Mouse (Mus musculus) neural tube, embryonic 14.5 days (tissue): ENCODE data around the gene Fbxl12. TPM values are rescaled to one million over a fixed set of nuclear protein-coding genes. Genes with fewer than 3 reads are reported as not detected.

Experiments used
- ATAC-seq: fragments of 200-750 bp; cut with Nextera tagmentation; 2 replicates; pipeline ENCODE4 v1.8.0; 2017; ENCODE audit warnings: low read depth, mild to moderate bottlenecking, moderate TSS enrichment, moderate library complexity
- H3K27ac ChIP-seq: fragments of 300-500 bp; sonication (generic); 2 replicates; pipeline ENCODE4 v1.5.1; 2014; ENCODE audit warnings: low read depth, mild to moderate bottlenecking, control low read depth, low read length, moderate library complexity, mixed read lengths
- H3K27me3 ChIP-seq: fragments of 300-500 bp; sonication (generic); 2 replicates; pipeline ENCODE4 v1.6.1; 2014; ENCODE audit warnings: low read length; ENCODE audit not compliant: control insufficient read depth, insufficient read depth
- H3K36me3 ChIP-seq: fragments of 300-500 bp; sonication (generic); 2 replicates; pipeline ENCODE4 v1.6.1; 2014; ENCODE audit warnings: low read length, mixed read lengths; ENCODE audit not compliant: control insufficient read depth, insufficient read depth
- H3K4me1 ChIP-seq: fragments of 300-500 bp; sonication (generic); 2 replicates; pipeline ENCODE4 v1.6.1; 2014; ENCODE audit warnings: low read length; ENCODE audit not compliant: control insufficient read depth, insufficient read depth
- H3K4me2 ChIP-seq: fragments of 300-500 bp; sonication (generic); 2 replicates; pipeline ENCODE4 v1.6.1; 2014; ENCODE audit warnings: mild to moderate bottlenecking, low read depth, low read length, control low read depth
- H3K4me3 ChIP-seq: fragments of 300-500 bp; sonication (generic); 2 replicates; pipeline ENCODE4 v1.5.1; 2014; ENCODE audit warnings: low read depth, low read length, control low read depth, mixed read lengths
- H3K9ac ChIP-seq: fragments of 300-500 bp; sonication (generic); replicated peaks from 2 replicates; pipeline ENCODE4 v1.6.1; 2014; ENCODE audit warnings: low read depth, mild to moderate bottlenecking, control low read depth, low read length, mixed read lengths
- H3K9me3 ChIP-seq: fragments of 300-500 bp; sonication (generic); 2 replicates; pipeline ENCODE4 v1.6.1; 2016; ENCODE audit warnings: low read length; ENCODE audit not compliant: control insufficient read depth
- WGBS: fragments of 180-500 bp; shearing (Covaris S2); extraction: QIAGEN DNeasy Blood & Tissue Kit; methylation state at CpG from one replicate; pipeline ENCODE4 v1.1.7; 2014; 5-methylcytosine and 5-hydroxymethylcytosine counted together
- polyA plus RNA-seq: library from polyadenylated mRNA; unstranded; fragments of >200 nt; fragmentation: Nextera tagmentation; extraction: Ambion mirVana; gene quantifications from 2 replicates; pipeline ENCODE4 v1.2.1, GENCODE M21; 2014

The Fbxl12 gene
- polyA plus RNA-seq, 1 experiment from 2014 or later = 9.6 TPM

GRCm38 (mm10) chr9:20611976-20612375 is 32.6 kb downstream of the Fbxl12 start:
- H3K9ac ChIP-seq = no peak overlapping the region
- 82% methylated on average over 5 of the region's 5 CpGs for WGBS
- H3K27ac ChIP-seq = no peak overlapping the region
- H3K4me1 ChIP-seq = no peaks in the 10 kb centered on the region
- no peak overlapping the region for H3K4me3 ChIP-seq
- no peak for ATAC-seq
- no peak overlapping the region for H3K4me2 ChIP-seq
- no peaks in the 10 kb centered on the region; the same call in 1 of the 2 replicates for H3K36me3 ChIP-seq
- H3K27me3 ChIP-seq = no peaks in the 10 kb centered on the region
- no peaks in the 10 kb centered on the region for H3K9me3 ChIP-seq

GRCm38 (mm10) chr9:20609831-20610464 is 34.6 kb downstream of the Fbxl12 start:
- H3K36me3 ChIP-seq = no peaks in the 10 kb centered on the region
- H3K4me1 ChIP-seq = peaks cover 4% of the 10 kb centered on the region; the same call in 1 of the 2 replicates
- H3K4me3 ChIP-seq = no peak overlapping the region
- H3K27ac ChIP-seq = no peak overlapping the region
- ATAC-seq = no peak
- H3K9me3 ChIP-seq = no peaks in the 10 kb centered on the region
- no peak overlapping the region for H3K4me2 ChIP-seq
- H3K9ac ChIP-seq = no peak overlapping the region
- no peaks in the 10 kb centered on the region for H3K27me3 ChIP-seq
- WGBS = 82% methylated on average over 5 of the region's 5 CpGs

GRCm38 (mm10) chr9:20607100-20607974 is 37.2 kb downstream of the Fbxl12 start:
- H3K27me3 ChIP-seq = no peaks in the 10 kb centered on the region
- WGBS = under 1% methylated on average over 56 of the region's 57 CpGs
- peak; percentile 92 for ATAC-seq

GRCm38 (mm10) chr9:20606269-20606668 is 38.3 kb downstream of the Fbxl12 start:
- ATAC-seq = no peak
- Histone ChIP-seq H3K9ac (no peak overlapping the region; the same call in 1 of the 2 replicates), H3K36me3 (no peaks in the 10 kb centered on the region), H3K27ac (no peak overlapping the region), H3K9me3 (no peaks in the 10 kb centered on the region), H3K4me1 (peaks cover 4% of the 10 kb centered on the region; the same call in 1 of the 2 replicates), H3K4me3 (peak overlapping the region; percentile 63; the same call in 1 of the 2 replicates), H3K27me3 (no peaks in the 10 kb centered on the region), H3K4me2 (peak overlapping the region; percentile 62; the same call in 1 of the 2 replicates)
- WGBS = 97% methylated on average over 1 of the region's 1 CpGs

More at GRCm38 (mm10) chr9:20607100-20607974, 37.2 kb downstream of the Fbxl12 start:
- Histone ChIP-seq H3K36me3 (no peaks in the 10 kb centered on the region), H3K9me3 (no peaks in the 10 kb centered on the region), H3K4me3 (peak overlapping the region; percentile 63), H3K4me2 (peak overlapping the region; percentile 62), H3K27ac (peak overlapping the region; percentile 97), H3K9ac (peak overlapping the region; percentile 83), H3K4me1 (peaks cover 4% of the 10 kb centered on the region; the same call in 1 of the 2 replicates)

- Histone ChIP-seq H3K4me3 (no peak overlapping the region), H3K36me3 (peaks cover 6% of the 10 kb centered on the region; the same call in 1 of the 2 replicates), H3K9me3 (no peaks in the 10 kb centered on the region), H3K27me3 (no peaks in the 10 kb centered on the region), H3K9ac (no peak overlapping the region), H3K27ac (no peak overlapping the region), H3K4me1 (no peaks in the 10 kb centered on the region), H3K4me2 (no peak overlapping the region)
- no peak for ATAC-seq
- 83% methylated on average over 6 of the region's 6 CpGs for WGBS
Measured at GRCm38 (mm10) chr9:20601270-20601669, 43.3 kb downstream of the Fbxl12 start.

- Histone ChIP-seq H3K4me1 (peaks cover 4% of the 10 kb centered on the region; the same call in 1 of the 2 replicates), H3K27ac (peak within 1 kb of the TSS; percentile 88), H3K4me3 (peak within 1 kb of the TSS; percentile 67), H3K36me3 (no peaks in the 10 kb centered on the region), H3K4me2 (peak within 1 kb of the TSS; percentile 58), H3K27me3 (no peaks in the 10 kb centered on the region), H3K9ac (peak within 1 kb of the TSS; percentile 70), H3K9me3 (no peaks in the 10 kb centered on the region)
- 0% methylated on average over 24 of the region's 30 CpGs for WGBS
- ATAC-seq = peak; percentile 98
Measured at GRCm38 (mm10) chr9:20581175-20581634, 63.4 kb downstream of the Fbxl12 start, which contains the start of gene Zfp846. Zfp846 (plus strand) TSS chr9:20581291.

- H3K27me3 ChIP-seq = no peaks in the 10 kb centered on the region
Measured at GRCm38 (mm10) chr9:20576591-20576990, 68.0 kb downstream of the Fbxl12 start.

GRCm38 (mm10) chr9:20571060-20571459 is 73.5 kb downstream of the Fbxl12 start:
- H3K27ac ChIP-seq = no peak overlapping the region

More at GRCm38 (mm10) chr9:20576591-20576990, 68.0 kb downstream of the Fbxl12 start:
- H3K36me3 ChIP-seq = no peaks in the 10 kb centered on the region
- H3K4me2 ChIP-seq = no peak overlapping the region
- no peaks in the 10 kb centered on the region for H3K9me3 ChIP-seq
- ATAC-seq = no peak
- H3K27ac ChIP-seq = no peak overlapping the region
- 85% methylated on average over 2 of the region's 2 CpGs for WGBS
- no peak overlapping the region for H3K4me3 ChIP-seq
- H3K4me1 ChIP-seq = no peaks in the 10 kb centered on the region
- no peak overlapping the region for H3K9ac ChIP-seq

More at GRCm38 (mm10) chr9:20571060-20571459, 73.5 kb downstream of the Fbxl12 start:
- Histone ChIP-seq H3K4me2 (no peak overlapping the region), H3K4me3 (no peak overlapping the region), H3K9me3 (no peaks in the 10 kb centered on the region), H3K4me1 (no peaks in the 10 kb centered on the region), H3K27me3 (no peaks in the 10 kb centered on the region), H3K9ac (no peak overlapping the region), H3K36me3 (no peaks in the 10 kb centered on the region)
- no peak for ATAC-seq
